Mouse (Mus musculus): ENCODE measurements around the gene Hap1.
A peak's percentile ranks its signal among the peaks of the same experiment; 100 is the strongest.
"Not testable (repeated sequence)": the region's sequence is repeated elsewhere in the genome, so short reads cannot be mapped to it uniquely, and the experiment has no call there.

Gene Hap1

GRCm38 (mm10) chr11:100389931-100390445, 34.1 kb upstream of the Hap1 start:
- DNase-seq (ENCODE audit: low spot score in 2 of 2) = no peak

- DNase-seq (ENCODE audit: low spot score in 2 of 2) = no peak
These were observed 32.7 kb upstream of the Hap1 start for GRCm38 (mm10) chr11:100388588-100388987.

GRCm38 (mm10) chr11:100387589-100388375, 31.9 kb upstream of the Hap1 start:
- DNase-seq (ENCODE audit: low spot score in 2 of 2) = no peak

- DNase-seq (ENCODE audit: low spot score in 2 of 2) = no peak
These were observed 31.2 kb upstream of the Hap1 start for GRCm38 (mm10) chr11:100387111-100387510.

GRCm38 (mm10) chr11:100386586-100386985, 30.7 kb upstream of the Hap1 start:
- no peak for DNase-seq (ENCODE audit: low spot score in 2 of 2)

GRCm38 (mm10) chr11:100385016-100385415, 29.1 kb upstream of the Hap1 start:
- no peak for DNase-seq (ENCODE audit: low spot score in 2 of 2)

GRCm38 (mm10) chr11:100382682-100383081, 26.8 kb upstream of the Hap1 start:
- no peak for DNase-seq (ENCODE audit: low spot score in 2 of 2)

GRCm38 (mm10) chr11:100379311-100379710, 23.4 kb upstream of the Hap1 start:
- no peak for DNase-seq (ENCODE audit: low spot score in 2 of 2)

- DNase-seq (ENCODE audit: low spot score in 2 of 2) = no peak
These were observed 22.5 kb upstream of the Hap1 start for GRCm38 (mm10) chr11:100378446-100378845.

- DNase-seq (ENCODE audit: low spot score in 2 of 2) = no peak
These were observed 22.1 kb upstream of the Hap1 start for GRCm38 (mm10) chr11:100377989-100378388.

GRCm38 (mm10) chr11:100376746-100377389, 20.9 kb upstream of the Hap1 start:
- no peak for DNase-seq (ENCODE audit: low spot score in 2 of 2)

GRCm38 (mm10) chr11:100376005-100376404, 20.1 kb upstream of the Hap1 start:
- DNase-seq (ENCODE audit: low spot score in 2 of 2) = no peak

- DNase-seq (ENCODE audit: low spot score in 2 of 2) = no peak
These were observed 19.2 kb upstream of the Hap1 start for GRCm38 (mm10) chr11:100375127-100375526.

- DNase-seq (ENCODE audit: low spot score in 2 of 2) = no peak
These were observed 16.1 kb upstream of the Hap1 start for GRCm38 (mm10) chr11:100371981-100372558.

GRCm38 (mm10) chr11:100369822-100370221, 13.9 kb upstream of the Hap1 start:
- no peak for DNase-seq (ENCODE audit: low spot score in 2 of 2)

- DNase-seq (ENCODE audit: low spot score in 2 of 2) = no peak
These were observed 13.2 kb upstream of the Hap1 start for GRCm38 (mm10) chr11:100369145-100369544.

GRCm38 (mm10) chr11:100362979-100363562, 7.1 kb upstream of the Hap1 start:
- peak in 1 of 2 experiments; percentile 63 for DNase-seq (ENCODE audit: low spot score in 2 of 2)

- peak; percentile 69 to 71 for DNase-seq (ENCODE audit: low spot score in 2 of 2)
These were observed 6.5 kb upstream of the Hap1 start for GRCm38 (mm10) chr11:100362209-100362978.

GRCm38 (mm10) chr11:100361059-100361458, 5.1 kb upstream of the Hap1 start:
- not testable (repeated sequence) for DNase-seq (ENCODE audit: low spot score in 2 of 2)

- no peak for DNase-seq (ENCODE audit: low spot score in 2 of 2)
These were observed 4.2 kb upstream of the Hap1 start for GRCm38 (mm10) chr11:100360175-100360574.

- DNase-seq (ENCODE audit: low spot score in 2 of 2) = no peak
These were observed 1.5 kb upstream of the Hap1 start for GRCm38 (mm10) chr11:100357408-100357807.
